Mouse (Mus musculus) embryonic facial prominence, embryonic 14.5 days (tissue): ENCODE results near the gene Ttyh1. TPM values are rescaled to one million over a fixed set of nuclear protein-coding genes. Genes with fewer than 3 reads are reported as not detected.

Experiments
- ATAC-seq: fragments of 200-750 bp; cut with Nextera tagmentation; 2 replicates; pipeline ENCODE4 v1.8.0; 2017; ENCODE audit warnings: low read depth, moderate number of reproducible peaks, moderate TSS enrichment
- DNase-seq: peaks from one replicate; pipeline ENCODE4 v3.0.0-alpha.2; 2015; ENCODE audit warnings: low spot score
- H3K27ac ChIP-seq: fragments of 300-500 bp; sonication (generic); replicated peaks from 2 replicates; pipeline ENCODE4 v1.5.1; 2014; ENCODE audit warnings: low read depth, mild to moderate bottlenecking, low read length, moderate library complexity
- H3K27me3 ChIP-seq: fragments of 300-500 bp; sonication (generic); replicated peaks from 2 replicates; pipeline ENCODE4 v1.6.1; 2014; ENCODE audit warnings: low read length; ENCODE audit not compliant: control insufficient read depth, insufficient read depth
- H3K36me3 ChIP-seq: fragments of 300-500 bp; sonication (generic); 2 replicates; pipeline ENCODE4 v1.6.1; 2014; ENCODE audit warnings: low read length, mixed read lengths; ENCODE audit not compliant: control insufficient read depth, insufficient read depth
- H3K4me1 ChIP-seq: fragments of 300-500 bp; sonication (generic); 2 replicates; pipeline ENCODE4 v1.6.1; 2014; ENCODE audit warnings: antibody characterized with exemption, low read length; ENCODE audit not compliant: control insufficient read depth, insufficient read depth
- H3K4me2 ChIP-seq: fragments of 300-500 bp; sonication (generic); 2 replicates; pipeline ENCODE4 v1.6.1; 2014; ENCODE audit warnings: low read depth, mild to moderate bottlenecking, low read length, moderate library complexity, mixed read lengths
- H3K4me3 ChIP-seq: fragments of 300-500 bp; sonication (generic); 2 replicates; pipeline ENCODE4 v1.5.1; 2014; ENCODE audit warnings: low read depth, mild to moderate bottlenecking, low read length
- H3K9ac ChIP-seq: fragments of 300-500 bp; sonication (generic); 2 replicates; pipeline ENCODE4 v1.6.1; 2014; ENCODE audit warnings: low read depth, mild to moderate bottlenecking, low read length, moderate library complexity, mixed read lengths
- H3K9me3 ChIP-seq: fragments of 300-500 bp; sonication (generic); 2 replicates; pipeline ENCODE4 v1.6.1; 2016; ENCODE audit warnings: low read length; ENCODE audit not compliant: control insufficient read depth
- WGBS: fragments of 180-500 bp; shearing (Covaris S2); extraction: QIAGEN DNeasy Blood & Tissue Kit; methylation state at CpG from one replicate; pipeline ENCODE4 v1.1.7; 2014; 5-methylcytosine and 5-hydroxymethylcytosine counted together
- polyA plus RNA-seq: library from polyadenylated mRNA; unstranded; fragments of >200 nt; fragmentation: Nextera tagmentation; extraction: Ambion mirVana; gene quantifications from 2 replicates; pipeline ENCODE4 v1.2.1, GENCODE M21; 2014

The Ttyh1 gene
- 8.1 and 8.7 TPM in 2 replicates for polyA plus RNA-seq

- no peak for DNase-seq
- Histone ChIP-seq H3K9me3 (no peaks in the 10 kb centered on the region), H3K9ac (peak within 1 kb of the TSS; percentile 66), H3K4me2 (peak within 1 kb of the TSS; percentile 75), H3K4me3 (peak within 1 kb of the TSS; percentile 46), H3K27ac (no peak within 1 kb of the TSS), H3K4me1 (peaks cover 12% of the 10 kb centered on the region; the same call in 1 of the 2 replicates), H3K27me3 (peaks cover 19% of the 10 kb centered on the region), H3K36me3 (no peaks in the 10 kb centered on the region)
- ATAC-seq = no peak
- 0% methylated on average over 18 of the region's 37 CpGs for WGBS
These were observed at the start of gene Ttyh1 for GRCm38 (mm10) chr7:4119344-4119902. TSS of gene Ttyh1 (plus strand) at chr7:4119408.

- DNase-seq (no peak), ATAC-seq (no peak)
- H3K36me3 ChIP-seq = no peaks in the 10 kb centered on the region
- no peak overlapping the region for H3K9ac ChIP-seq
- H3K27me3 ChIP-seq = no peaks in the 10 kb centered on the region
- no peaks in the 10 kb centered on the region for H3K4me1 ChIP-seq
- H3K4me2 ChIP-seq = no peak overlapping the region
- WGBS = 86% methylated on average over 6 of the region's 6 CpGs
- H3K4me3 ChIP-seq = no peak overlapping the region
- no peaks in the 10 kb centered on the region for H3K9me3 ChIP-seq
- no peak overlapping the region for H3K27ac ChIP-seq
These were observed 48.1 kb upstream of the Ttyh1 start for GRCm38 (mm10) chr7:4071066-4071465.

DNA sequence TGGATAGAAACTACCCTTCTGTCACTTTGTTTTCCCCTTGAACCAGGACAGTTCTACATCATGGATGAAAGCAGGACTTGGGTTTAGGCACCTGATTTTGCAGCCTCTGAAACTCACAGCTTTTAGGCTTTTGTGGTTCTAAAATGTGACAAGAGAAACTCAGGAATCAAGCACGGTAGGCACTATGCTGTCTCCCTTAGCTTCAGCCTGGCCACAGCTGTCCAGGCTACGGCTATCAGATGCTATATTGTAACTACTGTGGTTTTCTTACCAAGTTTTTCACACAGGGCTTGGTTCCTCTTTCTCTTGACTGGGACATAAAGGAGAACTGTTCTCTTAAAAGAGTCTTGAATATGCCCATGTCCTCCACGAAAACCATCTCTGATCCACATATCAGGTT, 46.1 kb upstream of the Ttyh1 start:
- no peak overlapping the region for H3K27ac ChIP-seq
- 80% methylated on average over 3 of the region's 3 CpGs for WGBS

DNA sequence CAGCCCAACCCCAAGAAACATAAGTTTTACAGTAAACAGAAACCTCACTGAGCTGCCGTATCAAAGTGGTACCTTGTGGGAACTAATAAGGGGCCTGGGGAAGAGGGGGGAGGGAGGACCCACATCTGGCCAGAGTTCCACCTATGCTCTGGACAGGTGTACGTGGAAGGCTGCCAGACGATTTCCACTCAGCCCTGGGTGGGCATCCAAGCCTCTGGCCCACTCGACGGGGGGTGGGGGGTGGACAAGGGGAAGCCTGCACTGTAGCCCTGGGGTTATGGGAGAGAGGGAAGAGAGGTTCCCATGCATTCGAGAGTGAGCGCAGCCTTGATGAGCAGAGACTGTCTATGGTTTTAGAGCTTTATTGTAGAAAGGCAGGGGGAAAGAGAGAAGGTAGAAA, 39.7 kb upstream of the Ttyh1 start:
- Histone ChIP-seq H3K36me3 (no peaks in the 10 kb centered on the region), H3K4me1 (no peaks in the 10 kb centered on the region), H3K4me3 (no peak overlapping the region), H3K27ac (no peak overlapping the region), H3K9me3 (no peaks in the 10 kb centered on the region), H3K4me2 (no peak overlapping the region), H3K9ac (no peak overlapping the region), H3K27me3 (no peaks in the 10 kb centered on the region)
- 69% methylated on average over 7 of the region's 7 CpGs for WGBS
- ATAC-seq (no peak), DNase-seq (no peak)

More for the DNA sequence above, 46.1 kb upstream of the Ttyh1 start:
- no peak for ATAC-seq
- no peak overlapping the region for H3K4me3 ChIP-seq
- H3K4me1 ChIP-seq = no peaks in the 10 kb centered on the region
- H3K36me3 ChIP-seq = no peaks in the 10 kb centered on the region
- DNase-seq = no peak
- no peaks in the 10 kb centered on the region for H3K9me3 ChIP-seq
- H3K4me2 ChIP-seq = no peak overlapping the region
- no peak overlapping the region for H3K9ac ChIP-seq
- no peaks in the 10 kb centered on the region for H3K27me3 ChIP-seq

- H3K4me1 ChIP-seq = no peaks in the 10 kb centered on the region
- no peak overlapping the region for H3K4me2 ChIP-seq
- H3K27ac ChIP-seq = no peak overlapping the region
- 81% methylated on average over 4 of the region's 4 CpGs for WGBS
- no peak for ATAC-seq
- peak; percentile 3 for DNase-seq
- no peaks in the 10 kb centered on the region for H3K27me3 ChIP-seq
- H3K9me3 ChIP-seq = no peaks in the 10 kb centered on the region
- H3K36me3 ChIP-seq = no peaks in the 10 kb centered on the region
- H3K9ac ChIP-seq = no peak overlapping the region
- no peak overlapping the region for H3K4me3 ChIP-seq
These were observed 38.7 kb upstream of the Ttyh1 start for GRCm38 (mm10) chr7:4080552-4080951.

- Histone ChIP-seq H3K36me3 (no peaks in the 10 kb centered on the region), H3K4me1 (no peaks in the 10 kb centered on the region), H3K27ac (no peak overlapping the region), H3K4me3 (no peak overlapping the region), H3K9me3 (no peaks in the 10 kb centered on the region), H3K9ac (no peak overlapping the region), H3K4me2 (no peak overlapping the region), H3K27me3 (no peaks in the 10 kb centered on the region)
- DNase-seq = no peak
- ATAC-seq = no peak
These were observed 37.5 kb upstream of the Ttyh1 start for GRCm38 (mm10) chr7:4081706-4082105.

GRCm38 (mm10) chr7:4082804-4083203, 36.4 kb upstream of the Ttyh1 start:
- ATAC-seq = no peak
- WGBS = 46% methylated on average over 2 of the region's 2 CpGs
- DNase-seq = peak; percentile 13

GRCm38 (mm10) chr7:4084161-4084560, 35.0 kb upstream of the Ttyh1 start:
- Histone ChIP-seq H3K4me3 (no peak overlapping the region), H3K27ac (no peak overlapping the region), H3K9ac (no peak overlapping the region), H3K36me3 (no peaks in the 10 kb centered on the region), H3K27me3 (no peaks in the 10 kb centered on the region), H3K4me1 (no peaks in the 10 kb centered on the region), H3K4me2 (no peak overlapping the region), H3K9me3 (no peaks in the 10 kb centered on the region)
- WGBS = 76% methylated on average over 6 of the region's 6 CpGs
- no peak for ATAC-seq
- no peak for DNase-seq

More at GRCm38 (mm10) chr7:4082804-4083203, 36.4 kb upstream of the Ttyh1 start:
- Histone ChIP-seq H3K9ac (no peak overlapping the region), H3K27ac (no peak overlapping the region), H3K4me2 (no peak overlapping the region), H3K9me3 (no peaks in the 10 kb centered on the region), H3K4me1 (no peaks in the 10 kb centered on the region), H3K27me3 (no peaks in the 10 kb centered on the region), H3K36me3 (no peaks in the 10 kb centered on the region), H3K4me3 (no peak overlapping the region)

- Histone ChIP-seq H3K9me3 (no peaks in the 10 kb centered on the region), H3K4me1 (no peaks in the 10 kb centered on the region), H3K27me3 (no peaks in the 10 kb centered on the region), H3K36me3 (no peaks in the 10 kb centered on the region), H3K4me3 (no peak overlapping the region), H3K27ac (no peak overlapping the region), H3K4me2 (no peak overlapping the region), H3K9ac (no peak overlapping the region)
- DNase-seq (no peak), ATAC-seq (no peak)
These were observed 33.6 kb upstream of the Ttyh1 start for GRCm38 (mm10) chr7:4085562-4085961.
